Mouse (Mus musculus): ENCODE measurements around the gene Pbsn. TPM values are rescaled to one million over a fixed set of nuclear protein-coding genes. Genes with fewer than 3 reads are reported as not detected.
"Not testable (repeated sequence)": the region's sequence is repeated elsewhere in the genome, so short reads cannot be mapped to it uniquely, and the experiment has no call there.

Pbsn gene
- not detected for total RNA-seq (2021)
- long read RNA-seq, experiment 1: 0 reads
- long read RNA-seq, experiment 2: 0 reads

DNA sequence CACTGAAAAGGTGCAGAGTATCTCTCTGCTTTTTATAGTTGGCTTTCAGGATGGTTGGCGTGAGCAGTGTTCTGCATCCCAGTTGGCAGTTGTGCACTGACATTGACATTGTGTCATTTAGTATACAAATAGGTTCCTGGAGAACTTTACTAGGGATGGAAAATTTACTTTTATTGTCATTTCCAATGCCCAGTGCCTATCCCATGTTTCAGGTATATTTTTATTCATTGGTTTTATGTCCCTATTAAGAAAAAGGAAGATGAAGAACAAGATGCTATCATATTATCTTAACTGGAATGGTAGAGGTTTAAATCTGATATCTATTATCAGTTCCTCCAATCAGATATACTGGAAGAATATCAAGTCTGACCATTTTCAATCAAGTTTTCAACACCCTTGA, at the start of gene Pbsn:
Gene Pbsn (minus strand): TSS at position 101 of the 400 bp plus-strand sequence.
- no peak for DNase-seq (ENCODE audit: low spot score in 2 of 2)

GRCm38 (mm10) chrX:77880033-77880432, 26.6 kb upstream of the Pbsn start:
- not testable (repeated sequence) for DNase-seq (ENCODE audit: low spot score in 2 of 2)

DNA sequence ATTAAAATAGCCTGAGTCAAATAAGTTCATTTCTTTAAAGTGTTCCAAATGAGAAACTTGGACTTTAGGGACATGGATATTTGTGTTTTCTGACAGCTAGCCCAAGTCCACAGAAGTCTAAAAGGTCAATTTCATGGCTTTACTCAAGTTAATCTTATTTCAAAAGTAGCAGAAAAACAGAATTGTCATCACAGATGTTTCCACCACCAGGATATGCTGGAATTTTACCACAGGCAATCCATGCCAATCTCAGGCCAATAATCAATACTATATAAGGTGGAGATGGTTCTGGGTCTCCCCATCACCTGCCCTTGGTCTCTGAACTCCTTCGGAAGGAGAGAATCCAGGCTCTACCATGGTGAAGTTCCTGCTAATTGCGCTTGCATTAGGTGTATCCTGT, 11.0 kb upstream of the Pbsn start, which contains the start of gene Gm14744:
Gene Gm14744 (plus strand): TSS at position 301 of the 400 bp plus-strand sequence.
- DNase-seq (ENCODE audit: low spot score in 2 of 2): not testable (repeated sequence)

DNA sequence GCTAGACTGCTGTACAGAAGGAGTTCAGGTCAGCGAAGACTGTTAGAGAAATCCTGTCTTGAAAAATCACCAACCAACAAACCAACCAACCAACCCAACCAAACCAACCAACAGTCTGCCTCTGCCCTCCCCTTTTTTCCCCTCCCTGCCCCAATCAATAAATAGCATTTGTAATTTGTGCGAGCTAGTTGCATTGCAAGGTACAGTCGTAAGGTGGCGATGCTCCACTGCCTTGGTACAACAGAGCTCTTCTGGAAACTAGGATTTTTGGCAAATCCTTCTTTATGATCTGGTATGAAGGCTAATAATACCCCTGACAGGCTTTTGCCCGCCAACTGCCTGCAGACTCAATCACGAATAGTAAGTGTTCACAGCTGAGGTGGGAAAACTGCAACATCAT, 41.4 kb downstream of the Pbsn start:
- no peak for DNase-seq (ENCODE audit: low spot score in 2 of 2)

GRCm38 (mm10) chrX:77810608-77811206, 42.7 kb downstream of the Pbsn start:
- DNase-seq (ENCODE audit: low spot score in 2 of 2): peak; percentile 2 to 6

GRCm38 (mm10) chrX:77808602-77809001, 44.8 kb downstream of the Pbsn start:
- peak in 1 of 2 experiments; percentile 3 for DNase-seq (ENCODE audit: low spot score in 2 of 2)

GRCm38 (mm10) chrX:77802293-77802692, 51.1 kb downstream of the Pbsn start:
- no peak for DNase-seq (ENCODE audit: low spot score in 2 of 2)

DNA sequence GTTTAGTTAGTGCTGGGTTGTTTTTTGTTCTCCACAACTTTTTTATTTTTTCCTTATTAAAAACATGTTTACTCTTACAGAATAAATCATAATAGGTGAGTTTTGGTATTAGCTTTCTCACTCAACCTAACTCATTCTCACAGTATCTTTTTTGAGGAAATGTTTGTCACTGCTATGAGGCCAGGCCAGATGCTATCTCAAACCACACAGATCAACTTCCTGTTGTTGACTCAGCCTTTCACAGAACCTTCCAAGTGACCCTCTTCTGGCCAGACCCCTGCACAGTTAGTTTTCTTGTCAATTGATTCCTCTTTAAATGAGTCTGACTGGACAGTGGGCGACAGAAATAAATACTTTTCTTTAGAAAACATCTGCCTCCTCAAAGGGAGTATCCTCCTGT, 51.9 kb downstream of the Pbsn start:
- DNase-seq (ENCODE audit: low spot score in 2 of 2): no peak

GRCm38 (mm10) chrX:77799554-77799953, 53.9 kb downstream of the Pbsn start:
- no peak for DNase-seq (ENCODE audit: low spot score in 2 of 2)

DNA sequence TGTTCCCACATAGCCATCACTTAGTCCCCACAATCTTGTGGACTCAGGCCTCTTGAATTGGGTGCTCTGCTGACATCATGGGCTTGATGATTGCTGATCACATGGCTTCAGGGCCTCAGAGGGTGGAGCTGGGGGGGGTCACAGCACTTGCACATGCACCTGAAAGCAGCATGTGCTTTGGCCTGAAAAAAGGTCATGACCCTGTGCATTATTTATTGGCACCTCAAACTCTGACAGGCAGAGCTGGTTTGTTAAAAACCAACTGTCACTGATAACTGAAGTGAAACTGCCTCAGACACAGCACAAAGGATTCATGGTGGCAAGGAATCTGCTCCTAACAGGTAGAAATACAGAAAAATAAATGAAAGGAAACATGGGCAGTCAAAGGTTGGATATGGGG, 55.6 kb downstream of the Pbsn start:
- DNase-seq (ENCODE audit: low spot score in 2 of 2): no peak

- no peak for DNase-seq (ENCODE audit: low spot score in 2 of 2)
These were observed 56.5 kb downstream of the Pbsn start for GRCm38 (mm10) chrX:77796916-77797315.

- DNase-seq (ENCODE audit: low spot score in 2 of 2): peak in 1 of 2 experiments; percentile 15
These were observed 57.1 kb downstream of the Pbsn start, which contains the start of gene Prkx for GRCm38 (mm10) chrX:77796238-77796835. Gene Prkx (minus strand): TSS chrX:77796278.

DNA sequence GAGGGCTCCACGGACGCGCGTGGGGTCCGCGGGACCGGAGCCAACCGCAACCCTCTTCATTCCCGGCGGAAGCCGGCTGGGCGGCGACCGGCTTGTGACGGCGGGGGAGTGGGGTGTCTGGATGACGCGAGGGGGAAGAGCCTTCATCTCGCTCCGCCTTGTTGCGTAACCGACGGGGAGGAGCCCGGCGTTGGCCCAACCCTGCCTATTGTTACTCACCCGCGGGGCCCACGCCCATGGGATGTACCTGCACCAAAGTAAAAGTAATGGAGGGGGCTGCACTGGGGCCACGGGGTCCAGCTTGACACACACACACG, 57.6 kb downstream of the Pbsn start:
- DNase-seq (ENCODE audit: low spot score in 2 of 2): peak; percentile 64 to 69

DNA sequence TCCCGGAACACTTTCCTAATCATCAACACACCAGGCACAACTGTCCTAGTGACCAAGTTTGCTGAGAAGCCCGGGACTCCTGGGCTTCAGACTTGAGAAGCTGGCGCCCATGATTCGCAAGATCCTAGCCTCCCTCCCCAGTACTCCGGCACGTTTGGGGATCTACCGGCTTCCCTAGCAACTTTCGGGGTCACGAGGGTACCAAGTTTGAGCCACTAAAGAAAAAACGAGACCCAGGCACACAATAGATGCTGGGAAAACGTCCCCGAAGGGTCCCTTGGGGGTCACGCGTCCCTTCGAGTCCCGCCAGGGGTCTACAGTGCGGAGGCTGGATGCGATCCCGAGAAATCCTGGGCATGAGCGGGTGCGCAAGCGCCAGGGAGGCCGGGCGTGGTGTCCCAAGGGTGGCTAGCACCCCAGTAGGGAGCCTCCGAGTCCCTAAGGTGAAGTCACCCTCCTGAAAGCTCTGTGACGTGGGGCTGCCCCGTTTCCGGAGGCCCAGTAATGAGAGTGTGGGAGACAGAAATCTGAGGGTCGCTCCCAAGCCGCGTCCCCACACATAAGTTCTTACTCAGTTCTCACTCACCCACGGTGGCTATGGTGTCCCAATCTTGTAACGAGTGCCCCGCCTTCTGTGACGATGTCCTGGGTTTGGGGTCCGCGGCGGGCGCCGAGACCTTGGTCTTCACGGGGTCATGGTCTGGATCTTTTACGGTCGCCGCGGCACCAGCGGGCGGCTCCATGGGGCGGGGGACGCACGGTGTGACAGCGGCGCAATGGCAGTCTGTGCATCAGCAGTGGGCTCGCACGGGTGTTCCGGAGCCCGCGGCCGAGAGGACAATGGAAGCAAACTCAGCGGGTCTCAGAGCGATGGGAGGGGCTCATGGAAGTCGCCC, 58.2 kb downstream of the Pbsn start:
- peak; percentile 2 to 11 for DNase-seq (ENCODE audit: low spot score in 2 of 2)

- no peak for DNase-seq (ENCODE audit: low spot score in 2 of 2)
These were observed 64.7 kb downstream of the Pbsn start for GRCm38 (mm10) chrX:77788675-77789074.

Other genes starting within 250 kb of the Pbsn start
- 10 to 100 TPM; 11.2 to 11.7 TPM for gene Prkx, start 57.3 kb downstream of the Pbsn start, total RNA-seq (2021)
- gene Gm14744, start 11.1 kb upstream of the Pbsn start, total RNA-seq (2021): not detected
- gene 5430402E10Rik, start 71.4 kb upstream of the Pbsn start, total RNA-seq (2021): not detected
- gene Obp1a, start 237.8 kb upstream of the Pbsn start, total RNA-seq (2021): not detected

Measured in adrenal gland, postnatal 4 days (tissue).